Mouse (Mus musculus): Measurements from ENCODE around the gene Mageb16.

- TF ChIP-seq CTCF (IDR thresholded peaks at IDR 0.05; ENCODE audit: borderline replicate concordance, insufficient read depth, low read depth, low read length): no peak
- TF ChIP-seq POLR2A (IDR thresholded peaks at IDR 0.05; ENCODE audit: borderline replicate concordance, insufficient read depth, low read length): no peak
Measured at GRCm38 (mm10) chrX:79651091-79651490, 20.1 kb downstream of the Mageb16 start.

Measured in cerebellum, adult 2 months (tissue).